In genomic region chrX:99043275-99043674, GRCm38 (mm10) we compare ENCODE assay signal across 9 mouse cellular contexts. TPM values are rescaled to one million over a fixed set of nuclear protein-coding genes. Genes with fewer than 3 reads are reported as not detected.
DNase-seq lines count a peak whose midpoint lies in the region; ATAC-seq and TF ChIP-seq lines count a peak whose summit lies in the region.
"Had no signal": no experiment of that assay in that cellular context is flagged by ENCODE, and none has a peak within 500 bp of the region (broad histone marks: within the 10 kb centered on the region; RNA-seq: fewer than 3 reads in every experiment).

No protein-coding gene starts in this region.

- peaks cover 11% of the 10 kb centered on the region; the same call in 1 of the 2 replicates for H3K4me1 ChIP-seq in kidney, adult 2 months (ENCODE audit: control insufficient read depth, insufficient read depth, low read length)
- H3K4me1 ChIP-seq in embryonic facial prominence, embryonic 10.5 days, result peaks cover 15% of the 10 kb centered on the region
- H3K4me1 ChIP-seq in midbrain, embryonic 15.5 days, result peaks cover 4% of the 10 kb centered on the region; the same call in 1 of the 2 replicates

- no peak overlapping the region for H3K9ac ChIP-seq in midbrain, embryonic 15.5 days

- 13% methylated on average over 6 of the region's 6 CpGs for WGBS in kidney, adult 2 months
- WGBS in embryonic facial prominence, embryonic 10.5 days, result 43% methylated on average over 6 of the region's 6 CpGs
- 52% methylated on average over 6 of the region's 6 CpGs for WGBS in midbrain, embryonic 15.5 days

- H3K36me3 ChIP-seq in kidney, adult 2 months (ENCODE audit: control insufficient read depth, insufficient read depth, low read length), result no peaks in the 10 kb centered on the region
- H3K36me3 ChIP-seq in embryonic facial prominence, embryonic 10.5 days (replicated peaks), result no peaks in the 10 kb centered on the region
- no peaks in the 10 kb centered on the region for H3K36me3 ChIP-seq in midbrain, embryonic 15.5 days (replicated peaks)

- H3K27me3 ChIP-seq in kidney, adult 2 months (replicated peaks; ENCODE audit: control insufficient read depth, insufficient read depth, low read length), result no peaks in the 10 kb centered on the region
- H3K27me3 ChIP-seq in embryonic facial prominence, embryonic 10.5 days (replicated peaks; ENCODE audit: low read depth, poor library complexity, severe bottlenecking), result peaks cover 97% of the 10 kb centered on the region
- peaks cover 41% of the 10 kb centered on the region for H3K27me3 ChIP-seq in midbrain, embryonic 15.5 days (replicated peaks)

- TF ChIP-seq POLR2A in kidney, adult 2 months (IDR thresholded peaks at IDR 0.05; ENCODE audit: low read depth, low read length), result no peak

- H3K4me3 ChIP-seq in kidney, adult 2 months (ENCODE audit: insufficient read depth, low read depth, low read length), result peak overlapping the region; percentile 81
- H3K4me3 ChIP-seq in embryonic facial prominence, embryonic 10.5 days, result peak overlapping the region; percentile 62
- H3K4me3 ChIP-seq in midbrain, embryonic 15.5 days, result peak overlapping the region; percentile 45; the same call in 1 of the 2 replicates

- no peak for ATAC-seq in midbrain, embryonic 15.5 days (replicated peaks)

- TF ChIP-seq CTCF in kidney, adult 2 months (conservative IDR thresholded peaks at IDR 0.05; ENCODE audit: insufficient read depth, insufficient read length, low read depth, low read length), result no peak

- H3K27ac ChIP-seq in kidney, adult 2 months (ENCODE audit: insufficient read depth, low read depth, low read length), result peak overlapping the region; percentile 99
- no peak overlapping the region for H3K27ac ChIP-seq in embryonic facial prominence, embryonic 10.5 days (replicated peaks)
- H3K27ac ChIP-seq in midbrain, embryonic 15.5 days, result no peak overlapping the region

- H3K9me3 ChIP-seq in embryonic facial prominence, embryonic 10.5 days, result no peaks in the 10 kb centered on the region
- no peaks in the 10 kb centered on the region for H3K9me3 ChIP-seq in midbrain, embryonic 15.5 days

- no peak for DNase-seq in kidney, adult 2 months
- DNase-seq in kidney, adult 9 months, result no peak
- no peak for DNase-seq in embryonic facial prominence, embryonic 10.5 days (ENCODE audit: low spot score)
- peak; percentile 7 for DNase-seq in induced T-regulatory cell, adult 2 months (ENCODE audit: low read depth)
- DNase-seq in layer of hippocampus, postnatal 10 days (ENCODE audit: low spot score in 2 of 2), result no peak
- DNase-seq in cerebellum, adult 11-12 months, result no peak
- DNase-seq in testis, postnatal 14 days (ENCODE audit: low spot score), result no peak
- DNase-seq: cerebellum, adult 9-10 months had no signal

- peak overlapping the region; percentile 86 for H3K4me2 ChIP-seq in midbrain, embryonic 15.5 days

RNA-seq across cellular contexts. Expression of gene Stard8, which starts 40.2 kb away (rescaled TPM):
- 62.0 and 82.9 TPM in 2 replicates for polyA plus RNA-seq in kidney, adult 2 months (2012; rRNA removed)
- polyA plus RNA-seq in embryonic facial prominence, embryonic 10.5 days (2016; fragmentation: Nextera tagmentation; extraction: Ambion mirVana), result 11.4 and 13.5 TPM in 2 replicates
- polyA plus RNA-seq in midbrain, embryonic 15.5 days (2015; fragmentation: Nextera tagmentation; extraction: Ambion mirVana), result 5.4 and 5.7 TPM in 2 replicates
- total RNA-seq in layer of hippocampus, postnatal 10 days (2021), result 1 to 10 TPM; 8.6 to 8.9 TPM
